Mouse (Mus musculus) kidney, adult 11 months (tissue): ENCODE data around the gene Gcc2.
"Not testable (repeated sequence)": the region's sequence is repeated elsewhere in the genome, so short reads cannot be mapped to it uniquely, and the experiment has no call there.

ENCODE experiments used
- DNase-seq: peaks from one replicate; pipeline ENCODE4 v3.0.0; 2022

Gene Gcc2

GRCm38 (mm10) chr10:58232641-58232969, 22.7 kb upstream of the Gcc2 start, which contains the start of gene Duxf3:
Gene Duxf3, minus strand, starts transcription at chr10:58232675.
- DNase-seq: not testable (repeated sequence)

DNA sequence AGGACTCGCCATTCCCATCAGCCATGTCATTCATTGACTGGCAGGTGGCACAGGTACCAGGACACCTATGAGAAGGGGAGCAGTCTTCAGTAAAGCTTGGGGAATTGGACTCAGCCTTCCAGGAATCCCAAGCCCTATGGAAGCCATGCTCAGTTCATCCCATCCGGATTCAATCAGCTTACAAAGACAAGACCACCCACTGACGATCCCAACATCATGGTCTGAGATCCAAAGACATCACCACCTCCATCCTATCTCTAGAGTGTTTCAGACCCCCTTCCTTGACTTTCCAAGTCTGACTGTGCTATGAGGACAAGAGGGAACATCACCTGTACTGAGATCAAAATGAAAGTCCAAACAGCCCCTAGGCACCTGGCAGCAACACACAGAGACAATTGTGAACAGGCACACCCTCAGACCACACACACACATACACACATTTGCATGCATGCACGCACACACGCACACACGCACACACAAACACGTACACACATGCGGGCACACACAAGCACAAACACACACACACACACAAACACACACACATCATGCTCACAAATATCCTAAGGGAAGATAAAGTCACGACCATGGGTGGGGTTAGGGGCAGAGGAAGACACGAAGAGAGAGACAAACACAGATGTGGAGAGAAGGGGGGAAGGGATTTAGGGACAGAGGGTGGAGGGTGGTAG, 22.1 kb upstream of the Gcc2 start:
- not testable (repeated sequence) for DNase-seq

DNA sequence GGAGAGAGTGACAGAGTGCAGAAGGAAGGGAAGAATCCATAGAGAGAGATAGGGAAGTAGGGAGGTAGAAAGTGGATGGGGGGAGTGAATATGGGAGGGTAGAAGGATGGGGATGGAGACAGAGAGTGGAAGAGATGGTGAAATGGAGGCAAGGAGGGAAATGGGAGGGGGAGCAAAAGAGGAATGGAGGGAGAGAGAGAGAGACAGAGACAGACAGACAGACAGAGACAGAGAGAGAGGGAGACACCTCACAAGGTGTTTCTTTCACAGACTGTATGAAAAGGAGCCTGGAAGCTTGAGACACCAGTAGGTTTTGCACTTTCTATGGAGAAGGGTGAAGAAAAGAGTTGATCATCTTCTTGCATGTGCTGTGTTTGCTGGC, 21.6 kb upstream of the Gcc2 start:
- DNase-seq: not testable (repeated sequence)

DNA sequence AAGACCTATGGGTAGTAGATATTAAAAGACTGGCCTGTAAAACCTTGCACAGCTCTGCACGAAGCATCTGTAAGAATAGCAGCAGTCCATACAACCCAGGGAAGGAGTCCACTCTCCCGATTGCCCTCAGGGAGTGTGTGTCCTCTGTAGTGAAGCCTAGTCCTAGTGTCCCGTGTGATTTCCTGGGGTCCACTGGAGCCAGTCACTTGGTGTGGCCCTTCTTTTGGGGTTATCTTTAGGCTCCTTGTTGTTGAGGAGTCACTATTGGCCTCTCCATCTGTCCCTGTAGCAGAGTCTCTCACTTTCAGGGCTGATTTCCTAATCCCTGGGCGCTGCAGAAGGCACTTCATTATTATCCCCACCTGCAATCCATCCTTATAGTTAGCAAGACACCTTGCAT, 20.3 kb upstream of the Gcc2 start:
- not testable (repeated sequence) for DNase-seq

GRCm38 (mm10) chr10:58236613-58237012, 18.7 kb upstream of the Gcc2 start, which contains the start of gene Gm4981:
Gene Gm4981, minus strand, starts transcription at chr10:58236701.
- DNase-seq: no peak

- peak; percentile 50 for DNase-seq
Observed at GRCm38 (mm10) chr10:58238984-58239740, 16.1 kb upstream of the Gcc2 start.

DNA sequence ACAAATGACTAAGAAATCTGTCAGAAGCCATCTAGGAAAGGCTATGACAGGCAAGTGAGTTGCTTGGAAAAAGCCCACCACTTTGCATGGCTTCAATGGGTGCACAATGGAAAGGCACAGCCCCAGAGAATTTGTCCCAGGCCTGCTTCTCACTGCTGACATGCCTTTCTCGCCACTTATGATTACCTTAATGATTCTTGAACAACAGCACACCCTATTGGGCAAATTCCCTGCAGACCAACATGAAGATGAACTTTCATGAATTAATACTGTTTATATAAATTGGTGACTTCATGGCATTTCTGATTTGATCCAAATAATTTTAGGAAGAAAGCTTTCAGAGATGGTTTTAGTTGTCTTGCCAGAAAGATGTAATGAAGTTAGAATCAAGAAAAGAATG, 5.8 kb upstream of the Gcc2 start:
- DNase-seq: no peak

DNA sequence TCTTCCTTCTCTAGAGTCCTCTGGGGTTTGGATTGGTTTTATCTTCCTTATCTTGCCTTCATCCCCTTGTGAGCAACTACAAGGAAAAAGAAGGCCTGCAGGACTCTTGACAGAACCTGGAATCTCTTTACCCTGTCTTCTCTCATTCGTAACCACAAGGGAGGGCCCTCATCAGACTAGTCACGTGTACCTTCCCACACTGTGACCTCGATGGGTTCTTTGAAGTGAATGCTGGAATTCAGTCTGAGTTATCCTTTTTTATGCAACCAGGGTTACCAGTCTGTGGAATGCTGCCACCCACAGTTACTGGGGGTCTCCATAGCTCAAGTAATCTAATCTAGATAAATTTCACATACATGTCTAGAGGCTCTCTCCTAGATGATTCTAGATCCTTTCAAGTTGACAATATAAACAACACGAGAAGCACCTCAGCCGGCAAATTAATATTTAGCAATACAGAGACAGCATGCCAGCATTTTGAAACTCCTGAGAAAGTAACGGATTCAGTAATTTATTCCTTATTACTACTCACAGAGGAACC, 592 bp upstream of the Gcc2 start:
- DNase-seq: no peak

DNA sequence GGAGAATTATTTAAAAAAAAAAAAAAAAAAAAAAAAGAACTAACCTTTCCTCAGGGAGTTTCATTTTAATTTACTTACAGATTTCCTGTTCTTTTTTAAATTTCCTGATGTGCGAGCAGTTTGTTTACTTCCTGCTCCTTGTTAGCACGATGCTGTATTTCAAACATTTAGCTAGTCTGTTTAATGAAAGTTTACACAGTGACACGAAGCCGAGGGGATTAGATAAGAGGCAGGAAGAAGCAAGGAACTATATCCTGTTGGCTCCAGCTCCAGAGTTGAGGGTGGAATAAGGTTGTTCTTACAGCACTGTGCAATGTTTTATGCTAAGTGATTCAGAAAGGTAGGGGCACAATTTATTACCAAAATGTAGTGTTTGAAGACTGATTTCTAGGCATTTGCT, 657 bp downstream of the Gcc2 start:
- DNase-seq: no peak

- DNase-seq: no peak
Observed at GRCm38 (mm10) chr10:58258466-58258865, 3.2 kb downstream of the Gcc2 start.

DNA sequence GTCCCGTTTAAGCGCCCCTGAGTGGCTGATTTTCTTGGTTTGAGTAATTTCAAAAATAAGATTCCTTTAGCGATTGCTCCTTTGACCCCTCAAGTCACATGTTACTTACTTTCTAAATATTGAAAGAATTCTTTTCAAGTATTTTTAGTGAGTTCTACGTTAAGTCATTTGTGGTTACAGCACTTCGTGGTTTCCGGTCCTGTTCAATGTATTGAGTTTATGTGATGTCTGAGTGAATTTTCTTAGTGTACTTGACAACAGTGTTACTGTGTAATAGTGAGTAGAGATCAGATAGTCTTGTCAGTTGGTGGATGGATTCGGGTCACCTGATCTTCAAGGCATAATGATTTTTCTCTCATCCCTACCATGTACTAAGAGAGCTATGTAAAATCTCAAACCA, 26.9 kb downstream of the Gcc2 start:
- no peak for DNase-seq

DNA sequence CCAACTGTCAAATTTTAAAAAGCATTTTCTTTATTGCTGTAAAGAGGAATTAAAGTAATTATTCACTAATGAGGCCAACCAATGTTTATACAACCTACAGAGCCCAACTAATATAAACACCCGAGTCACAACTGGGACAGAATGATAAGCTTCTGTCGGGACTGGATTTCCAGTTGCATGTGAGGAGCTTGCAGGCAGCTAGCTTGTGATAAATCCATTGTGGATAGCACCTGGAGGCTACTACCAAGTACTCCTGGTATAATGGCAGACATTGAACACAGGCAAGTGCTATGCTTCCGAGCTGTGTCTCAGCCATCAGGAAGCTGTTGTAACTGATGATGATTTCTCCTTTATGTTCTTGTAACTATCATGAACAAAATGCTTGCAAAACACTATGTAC, 35.4 kb downstream of the Gcc2 start:
- no peak for DNase-seq

GRCm38 (mm10) chr10:58294246-58294645, 38.9 kb downstream of the Gcc2 start:
- no peak for DNase-seq

DNA sequence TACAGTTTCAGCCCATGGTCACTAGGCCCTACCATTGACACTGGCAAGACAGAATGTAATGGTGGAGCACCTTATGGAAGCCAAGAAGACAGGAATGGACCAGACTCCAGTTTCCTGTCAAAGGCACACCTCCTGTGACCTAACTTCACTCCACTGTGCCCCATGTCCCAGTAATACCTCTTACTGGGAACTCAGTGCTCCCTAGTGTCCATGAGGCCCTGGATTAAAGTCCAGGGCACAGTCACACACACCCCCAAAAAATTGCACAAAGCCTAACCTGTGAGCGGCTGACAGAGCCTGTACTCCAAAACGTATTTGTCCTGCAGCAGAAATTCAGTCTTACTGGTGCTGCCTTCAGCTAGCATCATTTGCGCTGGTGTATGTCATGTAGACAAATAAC, 40.3 kb downstream of the Gcc2 start:
- no peak for DNase-seq

DNA sequence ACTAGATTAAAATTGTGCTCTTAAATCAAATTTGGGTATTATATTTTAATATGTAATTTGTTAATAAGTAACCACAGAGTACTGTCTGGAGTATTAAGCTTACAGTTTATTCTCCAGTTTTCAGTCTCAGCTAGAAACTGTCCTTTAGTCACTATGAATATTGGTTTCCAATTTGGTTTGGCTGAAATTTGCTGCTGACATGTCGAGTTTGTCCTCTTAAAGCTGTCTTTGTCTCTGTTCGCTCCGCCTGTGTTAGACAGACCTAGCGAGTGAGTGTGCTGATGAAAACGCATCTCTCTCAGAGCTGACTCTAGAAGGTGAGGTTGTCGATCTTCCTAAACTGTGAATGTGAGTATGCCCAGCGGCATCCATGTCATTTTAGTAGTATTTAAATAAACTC, 49.7 kb downstream of the Gcc2 start:
- no peak for DNase-seq

DNA sequence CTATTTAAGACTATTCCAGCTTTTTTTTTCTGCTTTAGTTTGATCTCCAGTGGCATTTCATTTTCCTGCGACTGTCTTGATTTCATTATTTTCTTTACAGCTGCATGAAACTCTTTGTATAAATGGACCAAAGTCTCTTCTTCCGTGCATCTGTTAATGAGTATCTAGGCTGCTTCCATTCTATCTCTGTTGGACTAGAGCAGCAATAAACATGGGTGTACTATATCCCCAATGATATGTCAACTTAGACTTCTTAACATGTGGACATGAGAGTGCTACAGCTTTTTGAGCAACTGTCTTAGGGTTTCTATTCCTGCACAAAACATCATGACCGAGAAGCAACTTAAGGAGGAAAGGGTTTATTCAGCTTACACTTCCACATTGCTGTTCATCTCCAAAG, 51.6 kb downstream of the Gcc2 start:
- DNase-seq: no peak

DNA sequence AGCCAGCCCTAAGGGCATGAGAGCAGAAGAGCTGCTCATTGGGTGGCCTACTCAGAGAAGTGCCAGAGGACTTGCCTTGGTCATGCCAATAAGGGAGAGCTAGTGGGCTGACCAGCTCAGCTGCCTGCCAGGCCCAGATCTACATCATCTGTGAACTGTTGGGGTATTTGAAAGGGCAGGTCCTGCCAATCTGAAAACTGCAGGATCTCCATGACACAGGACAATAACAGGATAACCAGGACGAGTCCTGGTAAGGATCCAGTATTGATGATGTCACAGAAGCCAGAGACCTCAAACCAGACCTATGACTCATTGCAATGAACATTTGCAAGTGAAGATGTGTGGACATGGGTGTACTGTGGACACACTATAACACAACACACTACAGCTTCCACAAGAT, 55.5 kb downstream of the Gcc2 start:
- DNase-seq: no peak

GRCm38 (mm10) chr10:58312887-58313286, 57.6 kb downstream of the Gcc2 start:
- no peak for DNase-seq

- DNase-seq: no peak
Observed at GRCm38 (mm10) chr10:58320881-58321280, 65.6 kb downstream of the Gcc2 start.

- DNase-seq: no peak
Observed at GRCm38 (mm10) chr10:58322361-58323027, 67.2 kb downstream of the Gcc2 start.

- DNase-seq: peak; percentile 98
Observed at GRCm38 (mm10) chr10:58323028-58323991, 68.0 kb downstream of the Gcc2 start, which contains the start of gene Lims1. Gene Lims1, plus strand, starts transcription at chr10:58323466.

DNA sequence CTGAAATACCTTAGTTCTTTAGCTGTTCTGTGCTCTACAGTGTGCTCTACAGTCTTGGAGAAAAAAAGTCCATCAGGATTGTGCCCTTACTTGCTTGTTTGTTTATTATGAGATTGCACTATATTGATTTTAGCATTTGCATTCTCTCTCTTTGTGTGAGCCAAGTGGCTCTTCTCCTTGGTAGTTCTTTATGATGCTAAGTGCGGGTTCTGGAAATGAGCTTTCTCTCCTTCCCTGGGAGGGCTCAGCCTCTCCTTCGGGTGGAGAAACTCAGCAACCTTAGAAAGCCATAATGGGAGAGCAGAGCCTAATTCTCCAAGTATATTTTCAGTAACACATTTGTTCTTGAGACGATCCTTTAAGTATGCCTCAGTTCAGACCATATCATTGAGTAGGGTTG, 71.0 kb downstream of the Gcc2 start:
- no peak for DNase-seq
